Mouse (Mus musculus): ENCODE measurements around the gene Cdh4. TPM values are rescaled to one million over a fixed set of nuclear protein-coding genes. Genes with fewer than 3 reads are reported as not detected.

The Cdh4 gene
- not detected for total RNA-seq (2023)

GRCm38 (mm10) chr2:179442191-179442540 lies at the start of gene Cdh4:
Cdh4 (plus strand) TSS chr2:179442431.

